Mouse (Mus musculus): ENCODE data around the gene Khdc1b. TPM values are rescaled to one million over a fixed set of nuclear protein-coding genes. Genes with fewer than 3 reads are reported as not detected.

The Khdc1b gene
- polyA plus RNA-seq, 1 experiment from 2014 or later: 0.17 TPM

Other genes with a start within 250 kb of the Khdc1b start
- gene Tmem14a, start 165.0 kb upstream of the Khdc1b start, polyA plus RNA-seq (2014; fragmentation: Nextera tagmentation; extraction: Ambion mirVana): 19.3 and 20.4 TPM in 2 replicates
- gene Gsta3, start 143.0 kb upstream of the Khdc1b start, polyA plus RNA-seq (2014; fragmentation: Nextera tagmentation; extraction: Ambion mirVana): 0.37 and 0.73 TPM in 2 replicates
- gene Khdc1a, start 33.9 kb upstream of the Khdc1b start, polyA plus RNA-seq (2014; fragmentation: Nextera tagmentation; extraction: Ambion mirVana): not detected in 2 replicates
- not detected in 2 replicates for gene Khdc1c, start 15.2 kb upstream of the Khdc1b start, polyA plus RNA-seq (2014; fragmentation: Nextera tagmentation; extraction: Ambion mirVana)

Measured in neural tube, embryonic 14.5 days (tissue).